In genomic region chr6:134620846-134621551, GRCm38 (mm10) we compare ENCODE assay signal across 9 mouse cellular contexts. TPM values are rescaled to one million over a fixed set of nuclear protein-coding genes. Genes with fewer than 3 reads are reported as not detected.
DNase-seq lines count a peak whose midpoint lies in the region; TF ChIP-seq lines count a peak whose summit lies in the region.
"Had no signal": no experiment of that assay in that cellular context is flagged by ENCODE, and none has a peak within 500 bp of the region (broad histone marks: within the 10 kb centered on the region; RNA-seq: fewer than 3 reads in every experiment).

No protein-coding gene starts in this region.

- H3K36me3 ChIP-seq in small intestine, adult 2 months (ENCODE audit: control insufficient read depth, insufficient read depth, low read length) = peaks cover 4% of the 10 kb centered on the region; the same call in 1 of the 2 replicates

- intact Hi-C loops in left cerebral cortex, postnatal 10 days (cut with DNase I) = no loop called here

- TF ChIP-seq POLR2A in embryonic fibroblast, embryonic 13.5 days (IDR thresholded peaks at IDR 0.05; ENCODE audit: low read depth, low read length) = no peak
- no peak for TF ChIP-seq POLR2A in small intestine, adult 2 months (IDR thresholded peaks at IDR 0.05; ENCODE audit: low read depth, low read length)

- WGBS in small intestine, adult 2 months = 83% methylated on average over 6 of the region's 6 CpGs

- no peaks in the 10 kb centered on the region for H3K27me3 ChIP-seq in small intestine, adult 2 months (ENCODE audit: control insufficient read depth, insufficient read depth, low read length)

- 0 out of 2 replicates have a peak, but pooled peaks cover 7% of the 10 kb centered on the region for H3K4me1 ChIP-seq in embryonic fibroblast, embryonic 13.5 days (ENCODE audit: control insufficient read depth, insufficient read depth, low read length)
- H3K4me1 ChIP-seq in small intestine, adult 2 months (ENCODE audit: control insufficient read depth, insufficient read depth, insufficient read length, low read length) = peaks cover 10% of the 10 kb centered on the region

- peak; percentile 34 for DNase-seq in kidney, adult 18-20 months
- no peak for DNase-seq in kidney, adult 11 months
- peak; percentile 43 for DNase-seq in MEL-GATA-1-ER (ENCODE audit: extremely low read depth, low read depth)
- peak; percentile 45 to 65 for DNase-seq in left cerebral cortex, postnatal 10 days (ENCODE audit: extremely low spot score in 1 of 2, low spot score in 2 of 2)
- DNase-seq in ovary, postnatal 36 days (ENCODE audit: low spot score) = no peak
- no peak for DNase-seq in urinary bladder, postnatal 14 days (ENCODE audit: low spot score)

- no peak overlapping the region for H3K4me3 ChIP-seq in embryonic fibroblast, embryonic 13.5 days (ENCODE audit: insufficient read depth, low read length)
- no peak overlapping the region for H3K4me3 ChIP-seq in small intestine, adult 2 months (ENCODE audit: low read depth, low read length)
- H3K4me3 ChIP-seq: erythroblast, embryonic 14.5 days had no signal

- no peak overlapping the region for H3K27ac ChIP-seq in embryonic fibroblast, embryonic 13.5 days (ENCODE audit: insufficient read depth, low read length)
- no peak overlapping the region for H3K27ac ChIP-seq in small intestine, adult 2 months (ENCODE audit: insufficient read depth, low read depth, low read length)

- TF ChIP-seq CTCF in embryonic fibroblast, embryonic 13.5 days (IDR thresholded peaks at IDR 0.05; ENCODE audit: borderline replicate concordance, insufficient read depth, low read length) = peak; percentile 28; the same call in 1 of the 2 replicates
- TF ChIP-seq CTCF in small intestine, adult 2 months (IDR thresholded peaks at IDR 0.05; ENCODE audit: extremely low read depth, insufficient read length, insufficient replicate concordance, low read depth, low read length) = peak; percentile 39; the same call in 1 of the 2 replicates

RNA-seq across cellular contexts. Expression of gene Mansc1, which starts 11.3 kb away (rescaled TPM):
- polyA plus RNA-seq in embryonic fibroblast, embryonic 13.5 days (2011; ENCODE audit: insufficient read length, low read depth, missing spikeins) = 2.8 and 3.2 TPM in 2 replicates
- 1 to 10 TPM; 3.9 to 4.0 TPM for total RNA-seq in left cerebral cortex, postnatal 10 days (2021)
- polyA plus RNA-seq in small intestine, adult 2 months (2012; rRNA removed) = 6.9 and 7.7 TPM in 2 replicates
- polyA plus RNA-seq: erythroblast, embryonic 14.5 days had no signal

RNA-seq across cellular contexts. Expression of gene Borcs5, which starts 18.3 kb away (rescaled TPM):
- polyA plus RNA-seq in embryonic fibroblast, embryonic 13.5 days (2011; ENCODE audit: insufficient read length, low read depth, missing spikeins) = 6.1 and 7.1 TPM in 2 replicates
- total RNA-seq in left cerebral cortex, postnatal 10 days (2021) = 10 to 100 TPM; 26.3 to 26.5 TPM
- 7.8 and 12.5 TPM in 2 replicates for polyA plus RNA-seq in small intestine, adult 2 months (2012; rRNA removed)

RNA-seq across cellular contexts. Expression of gene Lrp6, which starts 54.2 kb away (rescaled TPM):
- polyA plus RNA-seq in embryonic fibroblast, embryonic 13.5 days (2011; ENCODE audit: insufficient read length, low read depth, missing spikeins) = 58.4 and 88.3 TPM in 2 replicates
- 10 to 100 TPM; 41.2 to 44.0 TPM for total RNA-seq in left cerebral cortex, postnatal 10 days (2021)
- polyA plus RNA-seq in small intestine, adult 2 months (2012; rRNA removed) = 8.5 and 22.9 TPM in 2 replicates

Comparison
In these comparisons a context has a peak if more than half of its experiments do, and no peak if none do; other contexts are left out.
1. DNase-seq: peak in kidney, adult 18-20 months (single experiment), MEL-GATA-1-ER (single experiment) and left cerebral cortex, postnatal 10 days (2 of 2); none in kidney, adult 11 months (single experiment), ovary, postnatal 36 days (single experiment) and urinary bladder, postnatal 14 days (single experiment).